Mouse (Mus musculus): ENCODE measurements around the gene Vmp1.

GRCm38 (mm10) chr11:86583313-86583825 is 100.3 kb downstream of the Vmp1 start:
- no peak for TF ChIP-seq POLR2A (IDR thresholded peaks at IDR 0.05; ENCODE audit: borderline replicate concordance, low read depth, low read length)
- no peak for TF ChIP-seq CTCF (IDR thresholded peaks at IDR 0.05; ENCODE audit: low read depth, low read length)
